Comparison of ENCODE assay signal across 26 mouse cellular contexts in genomic region chr10:86771701-86772100, GRCm38 (mm10). TPM values are rescaled to one million over a fixed set of nuclear protein-coding genes. Genes with fewer than 3 reads are reported as not detected.
A peak's percentile ranks its signal among the peaks of the same experiment; 100 is the strongest.
DNase-seq lines count a peak whose midpoint lies in the region; ATAC-seq and TF ChIP-seq lines count a peak whose summit lies in the region.
"Had no signal": no experiment of that assay in that cellular context is flagged by ENCODE, and none has a peak within 500 bp of the region (broad histone marks: within the 10 kb centered on the region; RNA-seq: fewer than 3 reads in every experiment).

No protein-coding gene starts in this region.

- no peak overlapping the region for H3K9ac ChIP-seq in kidney, postnatal 0 days (ENCODE audit: low read depth, low read length)
- H3K9ac ChIP-seq: intestine, embryonic 15.5 days; midbrain, embryonic 15.5 days; neural tube, embryonic 15.5 days had no signal

- H3K4me3 ChIP-seq in kidney, postnatal 0 days (replicated peaks; ENCODE audit: low read depth, low read length): no peak overlapping the region
- H3K4me3 ChIP-seq: heart, adult 2 months; intestine, embryonic 15.5 days; left cerebral cortex, adult 2 months; midbrain, embryonic 15.5 days; neural tube, embryonic 15.5 days had no signal

- H3K36me3 ChIP-seq in kidney, postnatal 0 days (ENCODE audit: insufficient read depth, low read length): no peaks in the 10 kb centered on the region
- H3K36me3 ChIP-seq: intestine, embryonic 15.5 days; midbrain, embryonic 15.5 days; neural tube, embryonic 15.5 days had no signal

- DNase-seq in cerebellum, postnatal 10 days: peak; percentile 58 to 62
- DNase-seq in cerebellum, postnatal 36 days: no peak
- DNase-seq in left cerebral cortex, postnatal 4 days: peak; percentile 39
- no peak for DNase-seq in left cerebral cortex, postnatal 25 days (ENCODE audit: low spot score in 2 of 2)
- no peak for DNase-seq in kidney, postnatal 0 days (ENCODE audit: low spot score)
- DNase-seq in urinary bladder, postnatal 36 days (ENCODE audit: low spot score in 2 of 2): no peak
- DNase-seq in heart, postnatal 25 days (ENCODE audit: low spot score): no peak
- DNase-seq: cerebellum, adult 9-10 months; embryo, embryonic 11 days; gastrocnemius, postnatal 25 days; lung, adult 18-20 months; lung, postnatal 14 days; thymus, postnatal 25 days had no signal

- intact Hi-C loops in left cerebral cortex, postnatal 4 days (cut with DNase I): no loop called here
- intact Hi-C loops in left cerebral cortex, postnatal 25 days (cut with DNase I): no loop called here
- intact Hi-C loops in heart, postnatal 25 days (cut with DNase I): no loop called here

- H3K9me3 ChIP-seq in kidney, postnatal 0 days (replicated peaks; ENCODE audit: low read length): no peaks in the 10 kb centered on the region
- H3K9me3 ChIP-seq: intestine, embryonic 15.5 days; midbrain, embryonic 15.5 days; neural tube, embryonic 15.5 days had no signal

- no peak; the same call in 1 of the 2 replicates for ATAC-seq in kidney, postnatal 0 days (replicated peaks; ENCODE audit: low FRiP score, low read depth)
- ATAC-seq in CD4-positive, CD25-positive, alpha-beta regulatory T cell, adult 4 months: no peak
- ATAC-seq: intestine, embryonic 15.5 days; midbrain, embryonic 15.5 days had no signal

- TF ChIP-seq CTCF in kidney, postnatal 0 days (IDR thresholded peaks at IDR 0.05; ENCODE audit: low read depth): no peak

- H3K27me3 ChIP-seq in kidney, postnatal 0 days (ENCODE audit: insufficient read depth, low read length): no peaks in the 10 kb centered on the region
- H3K27me3 ChIP-seq: midbrain, embryonic 15.5 days; neural tube, embryonic 15.5 days had no signal

- peak overlapping the region; percentile 10; the same call in 1 of the 2 replicates for H3K27ac ChIP-seq in kidney, postnatal 0 days
- H3K27ac ChIP-seq: heart, adult 2 months; intestine, embryonic 15.5 days; left cerebral cortex, adult 2 months; midbrain, embryonic 15.5 days; neural tube, embryonic 15.5 days had no signal

- H3K4me2 ChIP-seq in kidney, postnatal 0 days (ENCODE audit: low read length): no peak overlapping the region
- H3K4me2 ChIP-seq: intestine, embryonic 15.5 days; liver, embryonic 11.5 days; midbrain, embryonic 15.5 days; neural tube, embryonic 15.5 days had no signal

- no peaks in the 10 kb centered on the region for H3K4me1 ChIP-seq in kidney, postnatal 0 days (replicated peaks; ENCODE audit: insufficient read depth, low read length)
- H3K4me1 ChIP-seq: neural tube, embryonic 15.5 days had no signal

- WGBS in kidney, postnatal 0 days: 68% methylated on average over 5 of the region's 5 CpGs

RNA-seq across cellular contexts. Expression of gene Nt5dc3, which starts 7.1 kb away (rescaled TPM):
- total RNA-seq in left cerebral cortex, postnatal 4 days (2021): 10 to 100 TPM; 60.1 to 60.8 TPM
- 10 to 100 TPM; 81.0 to 81.1 TPM for total RNA-seq in left cerebral cortex, postnatal 25 days (2021)
- polyA plus RNA-seq in kidney, postnatal 0 days (2015; fragmentation: Nextera tagmentation; extraction: Ambion mirVana): 0.99 and 1.2 TPM in 2 replicates
- 10 to 100 TPM; 30.2 to 36.5 TPM for total RNA-seq in heart, postnatal 25 days (2021)
- 1 to 10 TPM; 1.4 to 2.6 TPM for polyA plus RNA-seq in CD4-positive, CD25-positive, alpha-beta regulatory T cell, adult 4 months (2017; shearing (Covaris generic))

RNA-seq across cellular contexts. Expression of gene Gm49358, which starts 7.9 kb away (rescaled TPM):
- 10 to 100 TPM in 1 of 2 experiments, 1 to 10 TPM in 1; 6.6 to 18.7 TPM for total RNA-seq in left cerebral cortex, postnatal 4 days (2021)
- 10 to 100 TPM; 21.2 to 29.7 TPM for total RNA-seq in left cerebral cortex, postnatal 25 days (2021)
- not detected in 2 replicates for polyA plus RNA-seq in kidney, postnatal 0 days (2015; fragmentation: Nextera tagmentation; extraction: Ambion mirVana)
- 10 to 100 TPM; 12.5 to 13.9 TPM for total RNA-seq in heart, postnatal 25 days (2021)
- not detected for polyA plus RNA-seq in CD4-positive, CD25-positive, alpha-beta regulatory T cell, adult 4 months (2017; shearing (Covaris generic))
- total RNA-seq: hematopoietic stem cell, adult 5-6 weeks; megakaryocyte, adult 5-6 weeks had no signal
- polyA plus RNA-seq: embryonic facial prominence, embryonic 14.5 days; heart, adult 2 months; heart, embryonic 14.5 days; intestine, embryonic 15.5 days; limb, embryonic 11.5 days; liver, embryonic 11.5 days; midbrain, embryonic 15.5 days; neural tube, embryonic 15.5 days; testis, adult 2 months had no signal

Comparison
In these comparisons a context has a peak if more than half of its experiments do, and no peak if none do; other contexts are left out.
1. DNase-seq: peak in cerebellum, postnatal 10 days (2 of 2) and left cerebral cortex, postnatal 4 days (single experiment); none in cerebellum, postnatal 36 days (0 of 2), left cerebral cortex, postnatal 25 days (0 of 2), kidney, postnatal 0 days (single experiment), urinary bladder, postnatal 36 days (0 of 2) and heart, postnatal 25 days (single experiment).